Mouse (Mus musculus) effector memory CD4-positive, alpha-beta T cell, adult 7 months (primary cell): ENCODE data around the gene Snx30. TPM values are rescaled to one million over a fixed set of nuclear protein-coding genes. Genes with fewer than 3 reads are reported as not detected.

Source experiments
- polyA plus RNA-seq: library from polyadenylated mRNA; unstranded; fragments of 100-300 nt; shearing (Covaris generic); gene quantifications from one replicate; pipeline ENCODE4 v1.2.1, GENCODE M21; 2017

Snx30 gene
- 8.0 TPM for polyA plus RNA-seq

GRCm38 (mm10) chr4:59805181-59805967, at the start of gene Snx30:
Snx30 (plus strand) TSS chr4:59805840.

DNA sequence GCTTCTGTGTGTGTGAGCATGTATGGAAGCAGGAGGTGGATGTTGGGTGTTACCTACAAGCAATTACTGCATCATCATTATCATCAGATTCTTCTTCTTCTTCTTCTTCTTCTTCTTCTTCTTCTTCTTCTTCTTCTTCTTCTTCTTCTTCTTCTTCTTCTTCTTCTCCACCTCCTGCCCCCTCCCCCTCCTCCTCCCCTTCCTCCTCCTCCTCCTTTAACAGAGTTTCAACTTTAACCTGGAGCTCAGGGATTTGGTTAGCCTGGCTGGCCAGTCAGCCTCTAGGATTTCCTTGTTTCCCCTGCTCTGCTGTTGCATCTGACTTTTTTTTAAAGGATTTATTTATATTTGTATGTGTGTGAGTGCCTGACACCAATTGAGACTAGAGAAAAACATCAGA, 4.2 kb upstream of the Snx30 start, which contains the start of gene Inip:
Gene Inip (minus strand): TSS at position 101 of the 400 bp plus-strand sequence.

DNA sequence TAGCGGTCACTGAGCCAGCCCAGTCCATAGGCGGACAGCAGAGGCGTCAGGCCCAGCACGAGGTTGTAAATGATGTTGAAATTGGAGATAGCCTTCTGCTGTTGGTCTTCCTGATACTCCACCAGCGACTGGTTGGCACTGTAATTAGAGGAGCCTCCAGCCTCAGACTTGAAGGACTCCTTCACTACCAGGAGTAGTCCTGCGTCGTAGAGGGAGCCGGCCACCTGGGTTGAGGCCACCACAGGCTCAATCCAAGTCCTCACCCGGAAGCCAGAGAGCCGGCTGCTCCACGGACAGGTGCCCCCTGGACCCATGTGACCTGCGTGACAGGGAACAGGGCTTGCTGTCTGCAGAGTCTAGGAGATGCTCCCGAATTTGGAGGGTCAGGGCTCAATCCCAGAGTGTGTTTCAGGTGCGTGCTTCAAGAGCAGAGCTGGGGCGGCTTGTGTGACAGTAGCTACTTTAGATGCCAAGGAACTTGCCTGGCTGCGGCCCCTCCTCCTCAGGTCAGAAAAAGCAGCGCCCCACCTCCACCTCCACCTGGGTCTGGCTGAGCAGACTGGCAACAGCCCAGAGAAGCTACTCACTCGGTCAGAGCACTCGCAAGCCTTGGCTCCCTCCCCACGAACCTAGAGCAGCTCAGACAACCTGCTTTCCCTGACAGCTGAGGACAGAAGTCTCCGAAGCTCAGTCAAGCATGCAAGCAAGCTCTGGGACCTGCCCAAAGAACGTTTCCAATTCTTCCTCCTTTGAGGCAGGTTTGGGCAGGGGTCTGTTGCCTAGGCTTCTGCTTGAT, 109.2 kb downstream of the Snx30 start, which contains the start of gene Slc46a2:
Gene Slc46a2 (minus strand): TSS at position 449 of the 796 bp plus-strand sequence.

Other genes with a start within 250 kb of the Snx30 start
- gene Hsdl2, start 224.3 kb upstream of the Snx30 start, polyA plus RNA-seq = 32.8 TPM
- 11.1 TPM for gene E130308A19Rik, start 179.6 kb upstream of the Snx30 start, polyA plus RNA-seq
- gene Inip, start 4.3 kb upstream of the Snx30 start, polyA plus RNA-seq = 38.2 TPM
- gene Slc46a2, start 109.2 kb downstream of the Snx30 start, polyA plus RNA-seq = not detected
- gene Mup4, start 154.9 kb downstream of the Snx30 start, polyA plus RNA-seq = not detected
- not detected for gene Mup6, start 158.5 kb downstream of the Snx30 start, polyA plus RNA-seq